Mouse (Mus musculus) hindbrain, embryonic 14.5 days (tissue): ENCODE results near the gene Wap. TPM values are rescaled to one million over a fixed set of nuclear protein-coding genes. Genes with fewer than 3 reads are reported as not detected.

Source experiments
- ATAC-seq: fragments of 200-750 bp; cut with Nextera tagmentation; 2 replicates; pipeline ENCODE4 v1.8.0; 2017; ENCODE audit warnings: moderate number of reproducible peaks, mild to moderate bottlenecking, moderate TSS enrichment, moderate library complexity; ENCODE audit not compliant: low FRiP score
- DNase-seq: peaks from one replicate; pipeline ENCODE4 v3.0.0-alpha.2; 2015; ENCODE audit warnings: low spot score
- H3K27ac ChIP-seq: fragments of 300-500 bp; sonication (generic); 2 replicates; pipeline ENCODE4 v1.5.1; 2014; ENCODE audit warnings: mild to moderate bottlenecking, moderate library complexity
- H3K27me3 ChIP-seq: fragments of 300-500 bp; sonication (generic); 2 replicates; pipeline ENCODE4 v1.6.1; 2014; ENCODE audit warnings: mild to moderate bottlenecking, low read length, mixed read lengths; ENCODE audit not compliant: control insufficient read depth, insufficient read depth
- H3K36me3 ChIP-seq: fragments of 300-500 bp; sonication (generic); replicated peaks from 2 replicates; pipeline ENCODE4 v1.6.1; 2014; ENCODE audit not compliant: control insufficient read depth, insufficient read depth
- H3K4me1 ChIP-seq: fragments of 300-500 bp; sonication (generic); replicated peaks from 2 replicates; pipeline ENCODE4 v1.6.1; 2014; ENCODE audit warnings: antibody characterized with exemption, low read length, mixed read lengths; ENCODE audit not compliant: control insufficient read depth, insufficient read depth
- H3K4me2 ChIP-seq: fragments of 300-500 bp; sonication (generic); replicated peaks from 2 replicates; pipeline ENCODE4 v1.6.1; 2014; ENCODE audit warnings: mild to moderate bottlenecking, moderate library complexity
- H3K4me3 ChIP-seq: fragments of 300-500 bp; sonication (generic); replicated peaks from 2 replicates; pipeline ENCODE4 v1.5.1; 2014; ENCODE audit warnings: mild to moderate bottlenecking, low read length
- H3K9ac ChIP-seq: fragments of 300-500 bp; sonication (generic); 2 replicates; pipeline ENCODE4 v1.6.1; 2014
- H3K9me3 ChIP-seq: fragments of 300-500 bp; sonication (generic); 2 replicates; pipeline ENCODE4 v1.6.1; 2016; ENCODE audit warnings: low read length; ENCODE audit not compliant: control insufficient read depth
- WGBS: fragments of 180-500 bp; shearing (Covaris S2); extraction: QIAGEN DNeasy Blood & Tissue Kit; methylation state at CpG from one replicate; pipeline ENCODE4 v1.1.7; 2014; 5-methylcytosine and 5-hydroxymethylcytosine counted together
- polyA plus RNA-seq: library from polyadenylated mRNA; unstranded; fragments of >200 nt; fragmentation: Nextera tagmentation; extraction: Ambion mirVana; gene quantifications from 2 replicates; pipeline ENCODE4 v1.2.1, GENCODE M21; 2014

Wap gene
- polyA plus RNA-seq, 1 experiment from 2014 or later: not detected

DNA sequence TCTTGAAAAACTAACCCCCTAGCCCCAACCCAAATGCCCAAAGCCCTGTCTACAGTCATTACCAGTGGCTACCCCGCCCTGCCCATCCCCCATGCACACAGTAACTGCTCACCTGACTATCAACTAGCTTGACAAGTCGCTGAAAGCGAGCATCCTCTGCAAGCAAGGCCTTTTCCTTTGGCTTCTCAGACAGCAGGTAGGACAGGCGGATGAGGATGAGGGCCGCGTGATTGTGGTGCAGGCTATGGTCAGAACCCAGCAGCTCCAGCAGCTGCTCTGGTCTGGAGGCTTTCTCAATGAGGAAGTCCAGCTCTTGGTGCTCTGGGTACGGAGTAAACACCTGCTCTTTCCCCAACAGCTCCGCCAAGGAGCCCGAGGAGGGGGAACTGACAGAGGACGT, 14.7 kb downstream of the Wap start:
- H3K9ac ChIP-seq: no peak overlapping the region
- H3K27me3 ChIP-seq: no peaks in the 10 kb centered on the region
- peaks cover 58% of the 10 kb centered on the region for H3K36me3 ChIP-seq
- H3K9me3 ChIP-seq: no peaks in the 10 kb centered on the region
- no peak overlapping the region for H3K4me2 ChIP-seq
- ATAC-seq (no peak), DNase-seq (no peak)
- peaks cover 29% of the 10 kb centered on the region for H3K4me1 ChIP-seq
- 93% methylated on average over 10 of the region's 10 CpGs for WGBS
- H3K4me3 ChIP-seq: no peak overlapping the region
- H3K27ac ChIP-seq: no peak overlapping the region

DNA sequence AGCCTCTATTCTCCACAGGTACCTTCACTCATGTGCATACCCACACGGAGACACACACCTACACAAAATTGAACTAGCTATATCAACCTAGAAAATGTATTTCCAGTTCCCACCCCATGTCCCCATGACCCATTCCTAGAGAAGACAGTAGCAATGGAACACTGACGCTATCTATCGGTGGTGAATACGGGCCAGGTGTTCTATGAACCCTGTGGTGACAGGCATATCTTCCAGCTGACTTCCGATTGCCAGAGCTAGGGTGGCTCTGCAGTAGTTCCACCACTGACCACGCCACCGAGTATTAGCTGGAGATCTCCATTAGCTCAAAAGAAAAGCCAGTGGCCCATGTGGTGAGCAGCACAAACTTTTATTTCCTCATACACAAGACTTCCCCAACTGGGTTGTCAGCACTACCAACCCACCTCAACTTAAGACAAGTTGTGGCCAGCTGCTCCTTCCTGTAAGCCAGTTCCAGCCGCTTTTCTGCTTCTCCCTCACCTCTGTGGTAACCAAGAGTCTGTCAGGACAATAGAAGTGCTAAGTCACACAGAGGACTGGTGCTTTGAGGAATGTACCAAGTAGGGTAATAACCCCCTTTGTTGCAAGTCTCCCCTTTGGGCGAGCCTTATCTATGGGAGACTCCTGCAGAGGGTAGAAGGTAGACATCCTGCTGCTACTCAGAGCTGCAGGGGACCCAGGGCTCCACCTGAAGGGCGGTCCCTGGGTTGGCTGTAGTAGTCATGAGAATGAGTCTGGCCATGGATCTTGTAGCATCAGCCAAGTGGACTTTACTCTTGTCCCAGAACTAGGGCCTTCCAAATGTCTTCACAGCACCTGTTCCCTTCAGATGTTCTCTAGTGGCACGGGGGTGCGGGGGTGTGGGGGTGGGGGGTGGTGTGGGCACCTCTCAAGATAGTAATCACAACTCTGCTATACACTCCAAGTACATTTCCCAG, 22.9 kb downstream of the Wap start:
- Histone ChIP-seq H3K4me1 (no peaks in the 10 kb centered on the region), H3K4me3 (no peak overlapping the region), H3K9me3 (no peaks in the 10 kb centered on the region), H3K4me2 (no peak overlapping the region), H3K27ac (no peak overlapping the region), H3K9ac (no peak overlapping the region), H3K27me3 (no peaks in the 10 kb centered on the region), H3K36me3 (peaks cover 90% of the 10 kb centered on the region)
- DNase-seq: no peak
- no peak for ATAC-seq
- WGBS: 93% methylated on average over 12 of the region's 12 CpGs

DNA sequence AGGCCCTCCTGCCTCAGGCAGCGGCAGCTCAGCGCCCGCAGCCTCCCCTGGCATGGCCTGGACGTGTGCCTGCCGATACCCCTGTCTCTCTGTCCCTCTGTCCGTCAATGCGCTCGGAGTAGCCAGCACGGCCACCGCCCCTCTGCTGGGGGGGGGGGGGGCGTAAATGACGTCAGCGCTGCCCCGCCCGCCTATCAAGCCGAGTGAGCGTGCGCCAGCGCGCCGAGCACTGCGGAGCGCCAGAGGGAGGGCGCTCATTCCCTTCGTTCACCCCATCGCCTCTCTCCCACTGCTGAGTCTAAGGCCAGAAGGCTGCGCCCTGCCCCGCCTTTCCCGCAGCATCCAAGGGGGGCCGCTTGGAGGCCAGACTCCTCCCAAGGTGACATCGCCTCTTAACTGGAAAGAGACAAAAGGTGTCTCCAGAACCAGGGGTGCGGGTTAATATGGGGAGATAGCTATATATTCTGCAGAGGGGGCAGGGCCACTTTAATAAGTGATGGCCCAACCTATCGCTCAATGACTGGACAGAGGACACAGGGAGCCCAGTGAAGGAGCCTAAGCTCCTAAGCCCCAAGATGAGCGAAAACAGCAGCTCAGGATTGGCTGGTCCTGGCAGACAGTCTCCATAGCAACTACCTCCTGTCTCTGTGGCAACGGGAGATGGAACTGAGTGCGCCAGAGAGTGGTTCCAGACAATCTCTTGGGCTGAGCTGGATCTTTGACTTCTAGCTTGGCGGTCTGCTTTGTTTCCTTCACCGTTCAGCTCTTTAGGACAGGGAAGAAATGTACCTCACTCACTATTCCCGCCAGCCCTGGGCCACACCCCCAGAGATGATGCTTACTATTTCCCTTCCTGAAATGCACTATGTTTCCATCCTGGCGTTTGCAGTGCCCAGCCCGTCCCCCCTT, 32.7 kb downstream of the Wap start, which contains the start of gene Nacad:
Gene Nacad, minus strand, starts transcription at position 563 of the 909 bp plus-strand sequence.
- Histone ChIP-seq H3K4me2 (peak within 1 kb of the TSS; percentile 95), H3K27ac (peak within 1 kb of the TSS; percentile 98), H3K36me3 (peaks cover 24% of the 10 kb centered on the region), H3K9me3 (no peaks in the 10 kb centered on the region), H3K4me1 (peaks cover 41% of the 10 kb centered on the region), H3K4me3 (peak within 1 kb of the TSS; percentile 75), H3K27me3 (no peaks in the 10 kb centered on the region), H3K9ac (peak within 1 kb of the TSS; percentile 94)
- 2% methylated on average over 31 of the region's 41 CpGs for WGBS
- ATAC-seq (peak; percentile 90), DNase-seq (peak; percentile 86)

DNA sequence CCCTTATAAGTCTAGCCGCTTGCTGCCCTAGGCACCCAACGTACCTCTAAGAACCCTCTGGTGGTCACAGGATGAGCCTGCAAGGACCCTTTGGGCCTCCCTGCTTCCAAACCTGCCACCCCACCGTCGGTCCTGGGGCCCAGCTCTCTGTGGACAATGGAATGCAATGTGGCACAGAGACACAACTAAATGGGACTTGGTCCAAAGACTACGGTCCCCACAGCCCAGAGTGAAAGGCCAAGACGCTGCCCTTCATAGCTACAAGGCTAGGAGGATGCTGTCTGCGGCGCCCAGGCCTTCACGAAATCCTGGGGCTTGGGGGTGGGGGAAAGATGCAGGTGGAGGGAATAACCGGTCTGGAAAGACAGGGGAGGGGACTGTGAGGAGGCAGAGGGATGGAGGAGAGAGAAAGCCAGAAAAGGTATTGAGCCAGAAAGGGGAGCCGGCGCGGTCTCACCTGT, 33.4 kb downstream of the Wap start:
- H3K27ac ChIP-seq: peak overlapping the region; percentile 98
- WGBS: 6% methylated on average over 13 of the region's 13 CpGs
- H3K9ac ChIP-seq: peak overlapping the region; percentile 94
- no peaks in the 10 kb centered on the region for H3K27me3 ChIP-seq
- DNase-seq: peak; percentile 37
- H3K4me3 ChIP-seq: peak overlapping the region; percentile 75
- H3K36me3 ChIP-seq: peaks cover 31% of the 10 kb centered on the region
- H3K9me3 ChIP-seq: no peaks in the 10 kb centered on the region
- peak overlapping the region; percentile 95 for H3K4me2 ChIP-seq
- peaks cover 46% of the 10 kb centered on the region for H3K4me1 ChIP-seq
- no peak for ATAC-seq

DNA sequence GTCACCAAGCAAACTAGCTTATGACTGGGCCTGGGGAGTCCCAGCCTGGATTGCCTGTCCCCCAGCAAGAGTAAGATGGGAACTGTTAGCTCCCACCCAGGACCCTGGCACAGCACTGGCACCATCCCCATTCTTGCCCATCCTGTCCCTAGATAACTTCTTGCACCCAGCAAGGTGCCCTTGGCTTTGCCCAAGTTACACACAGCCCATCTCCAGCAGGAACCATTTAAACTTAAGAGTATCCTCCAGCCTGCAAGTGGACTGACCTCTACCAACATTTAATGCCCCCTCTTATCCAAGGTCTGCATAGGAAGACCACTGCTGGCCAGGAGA, 33.9 kb downstream of the Wap start:
- no peak for ATAC-seq

DNA sequence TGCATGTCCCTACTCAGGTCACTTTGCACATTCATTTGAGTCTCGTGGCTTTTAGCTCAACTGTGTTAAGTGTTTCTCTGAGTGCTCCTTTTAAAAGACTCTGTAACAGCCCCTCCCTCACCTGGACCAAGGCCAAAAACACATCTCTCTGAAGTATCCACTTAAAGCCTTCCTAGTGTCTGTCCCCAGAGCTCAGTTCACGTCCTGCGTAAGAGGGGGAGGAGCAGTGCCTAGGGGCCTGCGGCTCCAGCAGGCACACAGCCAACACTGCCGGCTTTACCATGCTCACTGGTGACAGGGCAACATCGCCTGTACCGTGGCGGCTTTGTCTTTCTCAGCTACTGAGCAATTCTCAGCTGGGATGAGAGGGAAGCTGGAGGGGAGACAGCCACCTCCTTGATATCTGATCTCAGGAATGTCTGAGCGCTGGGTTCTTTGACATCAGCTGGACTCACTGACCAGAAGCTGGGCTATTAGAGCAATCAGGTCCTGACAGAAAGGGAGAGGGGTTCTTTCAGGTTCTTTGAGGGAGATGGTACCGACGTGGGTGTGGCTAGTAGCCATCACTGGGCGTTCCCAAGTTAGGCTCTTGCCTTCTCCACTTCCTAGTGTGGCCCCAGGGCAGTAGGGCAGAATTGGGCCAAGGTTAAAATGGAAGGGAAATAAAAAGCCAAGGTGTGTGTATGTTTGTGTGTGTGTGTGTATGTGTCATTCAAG, 34.4 kb downstream of the Wap start:
- ATAC-seq (peak; percentile 47; the same call in 1 of the 2 replicates), DNase-seq (peak; percentile 75)
- peak overlapping the region; percentile 95 for H3K4me2 ChIP-seq
- 12% methylated on average over 12 of the region's 12 CpGs for WGBS
- H3K4me1 ChIP-seq: peaks cover 56% of the 10 kb centered on the region
- H3K27ac ChIP-seq: peak overlapping the region; percentile 98
- H3K9ac ChIP-seq: peak overlapping the region; percentile 94
- no peaks in the 10 kb centered on the region for H3K9me3 ChIP-seq
- peak overlapping the region; percentile 75 for H3K4me3 ChIP-seq
- H3K36me3 ChIP-seq: peaks cover 33% of the 10 kb centered on the region
- H3K27me3 ChIP-seq: no peaks in the 10 kb centered on the region

More for the DNA sequence above, 33.9 kb downstream of the Wap start:
- peak overlapping the region; percentile 94 for H3K9ac ChIP-seq
- peaks cover 51% of the 10 kb centered on the region for H3K4me1 ChIP-seq
- DNase-seq: no peak
- peak overlapping the region; percentile 98 for H3K27ac ChIP-seq
- no peaks in the 10 kb centered on the region for H3K9me3 ChIP-seq
- H3K4me2 ChIP-seq: peak overlapping the region; percentile 95
- peak overlapping the region; percentile 75 for H3K4me3 ChIP-seq
- H3K36me3 ChIP-seq: peaks cover 33% of the 10 kb centered on the region
- no peaks in the 10 kb centered on the region for H3K27me3 ChIP-seq

DNA sequence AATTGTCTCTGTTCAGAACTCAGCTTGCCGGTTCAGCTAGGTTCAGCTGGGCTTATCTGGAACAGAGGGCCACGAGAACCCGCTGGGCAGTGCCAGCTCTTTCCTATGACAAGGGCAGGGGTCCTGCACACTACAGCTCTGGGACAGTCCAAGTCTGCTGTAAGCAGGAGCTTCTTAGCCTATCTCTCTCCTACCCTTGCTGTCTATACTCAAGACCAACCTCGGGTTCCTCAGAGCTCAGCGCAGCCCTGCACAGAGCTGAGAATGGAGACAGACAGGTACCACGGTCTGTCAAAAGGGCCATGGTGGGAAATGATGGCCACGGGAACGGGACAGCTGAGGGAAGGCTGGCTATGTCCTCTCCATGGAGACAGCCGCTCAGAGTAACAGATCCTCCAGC, 35.2 kb downstream of the Wap start:
- WGBS: 72% methylated on average over 9 of the region's 9 CpGs
- Histone ChIP-seq H3K27me3 (no peaks in the 10 kb centered on the region), H3K4me3 (peak overlapping the region; percentile 75), H3K9ac (peak overlapping the region; percentile 94), H3K9me3 (no peaks in the 10 kb centered on the region), H3K4me2 (peak overlapping the region; percentile 95), H3K27ac (peak overlapping the region; percentile 98), H3K4me1 (peaks cover 65% of the 10 kb centered on the region), H3K36me3 (peaks cover 34% of the 10 kb centered on the region)
- DNase-seq (no peak), ATAC-seq (no peak)

DNA sequence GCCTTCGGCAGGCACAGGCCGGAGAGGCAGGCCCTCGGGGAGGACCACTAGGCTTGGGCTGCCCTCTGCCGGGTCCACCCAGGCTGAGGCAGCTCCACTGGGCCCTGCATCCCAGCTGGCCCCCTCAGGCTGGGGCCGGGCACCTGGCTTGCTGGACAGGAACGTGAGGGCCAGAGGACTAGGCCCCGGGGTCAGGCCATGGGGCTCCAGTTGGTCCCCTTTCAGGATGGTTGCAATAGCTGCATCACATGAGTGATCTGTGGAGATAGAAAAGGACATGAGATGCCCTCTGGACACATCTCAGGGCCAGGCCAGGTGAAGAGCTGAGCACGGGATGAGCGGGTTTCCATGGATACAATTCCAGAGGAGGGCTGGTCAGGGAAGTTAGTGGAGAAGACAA, 35.8 kb downstream of the Wap start:
- Histone ChIP-seq H3K36me3 (peaks cover 40% of the 10 kb centered on the region), H3K4me1 (peaks cover 68% of the 10 kb centered on the region), H3K27ac (no peak overlapping the region), H3K27me3 (no peaks in the 10 kb centered on the region), H3K9ac (peak overlapping the region; percentile 94; the same call in 1 of the 2 replicates), H3K4me2 (peak overlapping the region; percentile 95), H3K4me3 (0 out of 2 replicates have a peak overlapping the region, but pooled peaks have one; percentile 75), H3K9me3 (no peaks in the 10 kb centered on the region)
- WGBS: 84% methylated on average over 9 of the region's 9 CpGs
- DNase-seq (no peak), ATAC-seq (no peak)
